ENCODE assay signal across 9 mouse cellular contexts in genomic region chr10:60566369-60567037, GRCm38 (mm10).
DNase-seq lines count a peak whose midpoint lies in the region; ATAC-seq lines count a peak whose summit lies in the region.
"Had no signal": no experiment of that assay in that cellular context is flagged by ENCODE, and none has a peak within 500 bp of the region (broad histone marks: within the 10 kb centered on the region; RNA-seq: fewer than 3 reads in every experiment).

No protein-coding gene starts in this region.

- WGBS in embryonic facial prominence, embryonic 15.5 days = 23% methylated on average over 24 of the region's 24 CpGs
- 32% methylated on average over 24 of the region's 24 CpGs for WGBS in limb, embryonic 15.5 days

- no peaks in the 10 kb centered on the region for H3K27me3 ChIP-seq in embryonic facial prominence, embryonic 15.5 days
- no peaks in the 10 kb centered on the region for H3K27me3 ChIP-seq in limb, embryonic 15.5 days

- peak overlapping the region; percentile 44 for H3K4me2 ChIP-seq in embryonic facial prominence, embryonic 15.5 days (replicated peaks)
- peak overlapping the region; percentile 23 for H3K4me2 ChIP-seq in limb, embryonic 15.5 days

- no peaks in the 10 kb centered on the region for H3K36me3 ChIP-seq in embryonic facial prominence, embryonic 15.5 days
- no peaks in the 10 kb centered on the region for H3K36me3 ChIP-seq in limb, embryonic 15.5 days

- H3K9ac ChIP-seq in embryonic facial prominence, embryonic 15.5 days = no peak overlapping the region
- no peak overlapping the region for H3K9ac ChIP-seq in limb, embryonic 15.5 days

- DNase-seq in layer of hippocampus, adult 11-12 months (ENCODE audit: low spot score) = peak; percentile 9
- DNase-seq in layer of hippocampus, adult 8-10 months (ENCODE audit: low spot score in 2 of 2) = no peak
- DNase-seq in retina, embryonic 14.5 days (ENCODE audit: low spot score) = peak; percentile 58
- DNase-seq in urinary bladder, postnatal 10 days (ENCODE audit: low spot score) = no peak
- no peak for DNase-seq in urinary bladder, postnatal 4 days (ENCODE audit: low spot score in 2 of 2)
- no peak for DNase-seq in urinary bladder, adult 18-20 months (ENCODE audit: low spot score in 2 of 2)

- H3K9me3 ChIP-seq in embryonic facial prominence, embryonic 15.5 days (replicated peaks) = no peaks in the 10 kb centered on the region
- no peaks in the 10 kb centered on the region for H3K9me3 ChIP-seq in limb, embryonic 15.5 days

- no peak overlapping the region for H3K27ac ChIP-seq in embryonic facial prominence, embryonic 15.5 days (replicated peaks)
- H3K27ac ChIP-seq in limb, embryonic 15.5 days = no peak overlapping the region

- peaks cover 10% of the 10 kb centered on the region for H3K4me1 ChIP-seq in embryonic facial prominence, embryonic 15.5 days
- H3K4me1 ChIP-seq in limb, embryonic 15.5 days = peaks cover 25% of the 10 kb centered on the region

- peak overlapping the region; percentile 16 for H3K4me3 ChIP-seq in embryonic facial prominence, embryonic 15.5 days (replicated peaks)
- H3K4me3 ChIP-seq in limb, embryonic 15.5 days = no peak overlapping the region
- H3K4me3 ChIP-seq: myocyte had no signal

- ATAC-seq in embryonic facial prominence, embryonic 15.5 days (ENCODE audit: insufficient number of reproducible peaks, low FRiP score, low TSS enrichment, low read depth) = no peak
- no peak for ATAC-seq in limb, embryonic 15.5 days (ENCODE audit: insufficient number of reproducible peaks, low FRiP score, low TSS enrichment, low read depth)

Comparison
In these comparisons a context has a peak if more than half of its experiments do, and no peak if none do; other contexts are left out.
1. DNase-seq: peak in layer of hippocampus, adult 11-12 months (single experiment) and retina, embryonic 14.5 days (single experiment); none in layer of hippocampus, adult 8-10 months (0 of 2), urinary bladder, postnatal 10 days (single experiment), urinary bladder, postnatal 4 days (0 of 2) and urinary bladder, adult 18-20 months (0 of 2).